Mouse (Mus musculus) right cerebral cortex, postnatal 36 days (tissue): ENCODE measurements around the gene Nkiras1.
"Not testable (repeated sequence)": the region's sequence is repeated elsewhere in the genome, so short reads cannot be mapped to it uniquely, and the experiment has no call there.

Experiments
- DNase-seq, 2 experiments: peaks; one replicate each; pipeline ENCODE4 v3.0.0; 2022; ENCODE audit warnings: low spot score in 2 of 2, mixed read lengths in 1 of 2

The Nkiras1 gene

GRCm38 (mm10) chr14:18270529-18271441 lies at the start of gene Nkiras1, which contains the start of gene Rpl15:
Gene Nkiras1 (plus strand): TSS chr14:18271136.
Gene Rpl15 (minus strand): TSS chr14:18271391.
- DNase-seq: peak; percentile 98 to 100

- DNase-seq: no peak
Observed at GRCm38 (mm10) chr14:18221977-18222376, 49.0 kb upstream of the Nkiras1 start.

GRCm38 (mm10) chr14:18225431-18225830 lies 45.5 kb upstream of the Nkiras1 start:
- not testable (repeated sequence) for DNase-seq

GRCm38 (mm10) chr14:18226181-18226580 lies 44.8 kb upstream of the Nkiras1 start:
- not testable (repeated sequence) for DNase-seq

- DNase-seq: not testable (repeated sequence)
Observed at GRCm38 (mm10) chr14:18229751-18230150, 41.2 kb upstream of the Nkiras1 start.

- not testable (repeated sequence) for DNase-seq
Observed at GRCm38 (mm10) chr14:18231866-18232265, 39.1 kb upstream of the Nkiras1 start.

- DNase-seq: no peak
Observed at GRCm38 (mm10) chr14:18233076-18233475, 37.9 kb upstream of the Nkiras1 start.

- no peak for DNase-seq
Observed at GRCm38 (mm10) chr14:18233981-18234960, 36.7 kb upstream of the Nkiras1 start.

- not testable (repeated sequence) for DNase-seq
Observed at GRCm38 (mm10) chr14:18236496-18237235, 34.3 kb upstream of the Nkiras1 start.

GRCm38 (mm10) chr14:18237381-18237780 lies 33.6 kb upstream of the Nkiras1 start:
- DNase-seq: no peak

GRCm38 (mm10) chr14:18238131-18238749 lies 32.7 kb upstream of the Nkiras1 start:
- peak; percentile 94 to 96 for DNase-seq

- peak; percentile 96 to 97 for DNase-seq
Observed at GRCm38 (mm10) chr14:18238750-18239731, 31.9 kb upstream of the Nkiras1 start, which contains the start of gene Nr1d2. Gene Nr1d2 (minus strand): TSS chr14:18239127.

GRCm38 (mm10) chr14:18240132-18240531 lies 30.8 kb upstream of the Nkiras1 start:
- DNase-seq: no peak

GRCm38 (mm10) chr14:18241786-18242185 lies 29.1 kb upstream of the Nkiras1 start:
- DNase-seq: no peak

GRCm38 (mm10) chr14:18242638-18243130 lies 28.3 kb upstream of the Nkiras1 start:
- no peak for DNase-seq

GRCm38 (mm10) chr14:18261203-18261602 lies 9.7 kb upstream of the Nkiras1 start:
- no peak for DNase-seq

- peak in 1 of 2 experiments; percentile 40 for DNase-seq
Observed at GRCm38 (mm10) chr14:18263427-18263826, 7.5 kb upstream of the Nkiras1 start.

- DNase-seq: not testable (repeated sequence)
Observed at GRCm38 (mm10) chr14:18269947-18270528, 898 bp upstream of the Nkiras1 start.

- DNase-seq: no peak
Observed at GRCm38 (mm10) chr14:18271666-18272065, 730 bp downstream of the Nkiras1 start.
